Mouse (Mus musculus) activated CD4-positive, CD25-positive, alpha-beta regulatory T cell, adult 4 months (primary cell): ENCODE data around the gene Slc44a5. TPM values are rescaled to one million over a fixed set of nuclear protein-coding genes. Genes with fewer than 3 reads are reported as not detected.
"Not testable (repeated sequence)": the region's sequence is repeated elsewhere in the genome, so short reads cannot be mapped to it uniquely, and the experiment has no call there.

Experiments
- ATAC-seq: one replicate; pipeline ENCODE4 v1.8.0; 2017
- polyA plus RNA-seq, 2 experiments: library from polyadenylated mRNA; unstranded; fragments of 100-300 nt; shearing (Covaris generic); gene quantifications; one replicate each; pipeline ENCODE4 v1.2.1; 2017

The Slc44a5 gene
- polyA plus RNA-seq, 2 experiments from 2014 or later, result not detected

DNA sequence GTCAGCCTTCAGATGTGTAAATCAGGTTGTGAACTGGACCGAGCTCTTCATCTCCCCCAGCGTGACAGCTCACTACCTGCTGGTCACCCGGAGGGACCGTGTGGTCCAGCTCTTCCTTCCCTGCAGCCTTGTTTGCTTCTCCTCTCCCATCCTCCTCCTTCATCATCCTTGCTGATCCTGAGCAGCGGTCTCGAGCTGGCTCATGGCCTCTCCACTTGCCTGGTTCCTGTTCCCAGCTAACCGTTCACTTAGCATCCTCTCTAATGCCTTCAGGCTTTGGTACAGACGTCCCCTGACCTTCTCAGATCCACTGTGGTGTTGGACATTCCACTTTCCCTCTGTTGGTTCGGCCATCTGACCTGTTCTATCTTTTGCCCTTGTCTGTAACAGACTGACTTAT lies 128.4 kb downstream of the Slc44a5 start:
- ATAC-seq, result no peak

DNA sequence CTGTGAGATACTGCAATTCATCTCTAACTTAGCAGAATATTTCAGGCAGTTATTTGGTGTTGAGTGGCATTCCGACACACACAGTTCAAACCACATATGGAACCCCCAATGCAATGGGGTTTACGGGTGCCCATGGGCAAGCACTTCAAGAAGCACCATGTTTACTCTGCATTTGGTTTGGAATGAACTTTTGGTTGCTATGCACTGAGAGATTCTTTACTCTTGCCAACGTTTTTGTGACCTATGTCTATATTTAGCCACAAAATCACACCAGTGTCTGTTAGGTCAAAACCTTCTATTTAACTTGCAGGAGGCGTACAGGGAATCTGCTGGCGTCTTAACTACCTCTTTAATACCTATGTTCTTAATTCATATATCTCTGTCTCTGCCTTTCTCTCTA lies 137.3 kb downstream of the Slc44a5 start:
- ATAC-seq, result no peak

DNA sequence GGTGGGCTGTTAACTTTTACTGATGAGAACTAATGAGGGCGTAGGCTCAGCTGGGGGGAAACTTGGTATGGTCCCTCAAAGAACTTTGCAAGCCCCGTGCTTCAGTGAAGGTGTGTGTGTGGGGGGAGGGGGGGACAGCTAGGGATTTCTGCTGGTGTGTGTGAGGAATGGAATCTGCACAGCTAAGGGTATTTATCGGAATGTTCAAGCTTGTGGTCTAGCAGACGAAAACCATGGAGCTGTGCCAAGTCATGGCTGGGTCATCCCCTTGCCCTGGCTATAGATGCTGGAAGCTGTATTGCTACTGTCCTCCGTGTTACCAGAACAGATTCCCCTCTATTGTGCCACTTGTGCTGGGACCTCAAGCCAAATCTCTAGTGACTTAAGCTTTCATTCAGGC lies 138.0 kb downstream of the Slc44a5 start:
- no peak for ATAC-seq

DNA sequence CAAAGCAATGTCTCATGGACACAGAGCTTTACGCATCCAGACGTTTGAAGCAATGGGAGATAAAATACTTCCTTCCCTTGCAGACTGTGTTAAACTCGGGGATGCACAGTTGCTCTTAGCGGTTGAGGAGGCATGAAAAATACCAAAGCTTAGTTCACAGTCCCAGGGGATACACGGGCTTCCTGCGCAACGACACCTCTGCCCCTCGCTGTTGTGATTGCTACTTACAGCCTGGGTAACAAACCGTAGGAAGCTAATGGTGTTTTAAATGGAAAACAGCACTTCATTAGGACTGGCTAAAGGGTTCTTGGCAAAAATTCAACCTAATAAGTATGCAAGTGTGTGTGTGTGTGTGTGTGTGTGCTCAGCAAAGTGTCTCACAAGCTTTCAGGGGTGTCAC lies 141.8 kb downstream of the Slc44a5 start:
- ATAC-seq, result no peak

DNA sequence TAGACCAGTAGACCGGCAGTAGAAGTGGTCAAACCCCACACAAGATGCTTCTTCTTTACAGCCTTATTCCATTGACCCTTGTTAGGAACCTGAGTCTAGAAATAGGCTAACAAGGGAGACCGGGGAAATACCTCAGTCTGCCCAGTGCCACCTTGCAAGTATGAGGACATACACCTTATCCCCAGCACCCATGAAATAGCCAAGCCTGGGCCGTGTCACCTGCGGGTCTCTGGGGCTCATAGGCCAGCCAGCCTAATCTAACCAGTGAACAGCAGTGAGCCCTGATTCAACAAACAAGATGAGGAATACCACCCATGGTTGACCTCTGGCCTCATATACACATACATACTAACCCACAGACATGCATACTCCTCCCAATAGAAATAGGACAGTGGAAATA lies 142.2 kb downstream of the Slc44a5 start:
- ATAC-seq, result no peak

DNA sequence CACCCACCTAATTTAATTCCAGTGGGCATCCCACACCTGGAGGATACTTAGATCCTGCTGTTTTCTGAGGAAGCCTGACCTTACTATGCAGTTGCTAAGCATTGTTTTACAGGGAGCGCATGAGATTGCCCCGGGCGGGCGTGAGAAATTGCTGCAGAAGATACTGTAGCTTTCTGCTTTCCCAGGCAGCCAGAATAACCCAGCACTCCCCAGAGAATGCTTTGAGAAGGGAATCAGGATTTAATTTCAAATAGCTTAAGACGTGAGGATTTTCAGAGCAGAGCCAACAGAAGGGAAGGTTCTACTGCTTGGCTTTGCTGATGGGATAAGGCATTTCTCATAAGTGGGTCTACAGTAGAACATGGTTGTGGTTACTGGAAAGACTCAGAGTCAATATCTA lies 142.8 kb downstream of the Slc44a5 start:
- no peak for ATAC-seq

DNA sequence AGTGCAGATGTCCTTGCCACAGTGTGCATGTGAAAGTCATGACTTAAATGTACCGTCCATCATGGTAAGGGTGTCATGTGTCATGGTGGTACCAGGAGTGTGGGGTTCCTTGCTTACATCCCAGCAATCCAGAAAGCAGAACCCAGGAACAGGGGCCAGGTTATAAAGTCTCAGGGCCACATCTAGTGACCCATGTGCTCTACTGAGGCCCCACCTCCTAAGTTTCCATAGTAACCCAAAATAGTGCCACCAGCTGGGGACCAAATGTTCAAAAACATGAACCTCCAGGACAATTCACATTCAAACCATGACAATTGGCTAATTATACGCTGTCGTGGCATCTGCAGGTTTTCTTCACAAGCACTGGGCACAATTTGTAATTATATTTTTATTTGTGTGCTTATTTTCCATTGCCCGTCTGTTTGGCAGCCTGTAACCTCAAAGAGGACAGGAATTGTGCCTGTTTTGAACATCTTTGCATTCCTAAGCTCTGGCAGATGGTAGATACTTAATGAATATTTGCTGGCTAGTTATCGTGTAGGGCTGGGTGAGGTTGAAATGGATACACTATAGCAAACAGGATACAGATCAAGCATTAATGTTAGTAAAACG lies 145.9 kb downstream of the Slc44a5 start:
- ATAC-seq, result no peak

DNA sequence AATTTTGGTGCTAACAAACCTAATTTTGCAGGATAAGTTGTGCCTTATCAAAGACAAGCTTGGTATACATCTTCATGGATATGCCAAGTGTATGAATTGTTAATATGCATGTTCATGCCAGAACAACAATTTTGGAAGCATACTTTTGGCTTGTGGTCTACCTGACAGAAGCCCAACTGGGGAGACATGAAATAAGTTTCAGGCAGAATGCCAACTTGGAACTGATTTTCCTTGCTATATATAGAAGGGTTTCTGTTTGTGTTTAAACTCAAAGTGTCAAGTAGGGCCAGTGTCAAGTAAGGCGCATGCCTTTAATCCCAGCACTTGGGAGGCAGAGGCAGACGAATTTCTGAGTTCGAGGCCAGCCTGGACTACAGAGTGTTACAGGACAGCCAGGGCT lies 149.3 kb downstream of the Slc44a5 start:
- ATAC-seq, result no peak

DNA sequence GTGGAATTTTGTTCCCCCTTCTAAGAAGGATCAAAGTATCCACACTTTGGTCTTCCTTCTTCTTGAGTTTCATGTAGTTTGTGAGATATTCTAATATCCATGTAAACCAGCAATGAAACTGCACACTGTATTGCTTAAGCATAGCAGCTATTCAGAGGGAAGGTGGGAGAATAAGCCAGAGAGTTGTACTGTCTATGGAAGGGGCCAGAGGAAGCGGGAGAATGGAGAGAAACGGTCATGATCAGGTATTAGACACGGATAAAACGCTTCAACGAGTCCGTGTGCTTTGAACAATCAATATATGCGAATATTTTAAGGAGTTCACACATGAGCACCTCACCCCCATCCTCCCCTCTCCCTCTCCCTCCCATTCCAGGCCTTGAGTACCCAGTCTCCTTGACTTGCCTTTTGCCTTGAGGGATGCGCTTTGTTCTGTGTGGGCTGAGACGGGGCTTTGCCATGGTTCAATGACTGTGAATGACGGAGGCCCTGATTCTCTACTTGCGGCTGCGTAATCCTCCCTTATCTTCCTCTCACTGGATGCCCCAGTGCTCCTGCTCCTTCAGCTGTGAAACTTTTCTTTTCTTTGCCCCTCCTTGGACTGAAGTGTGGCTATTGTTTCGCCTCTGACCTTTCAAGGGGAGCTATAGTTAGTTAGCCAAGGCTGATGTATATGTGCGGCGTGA lies 151.8 kb downstream of the Slc44a5 start:
- ATAC-seq, result no peak

DNA sequence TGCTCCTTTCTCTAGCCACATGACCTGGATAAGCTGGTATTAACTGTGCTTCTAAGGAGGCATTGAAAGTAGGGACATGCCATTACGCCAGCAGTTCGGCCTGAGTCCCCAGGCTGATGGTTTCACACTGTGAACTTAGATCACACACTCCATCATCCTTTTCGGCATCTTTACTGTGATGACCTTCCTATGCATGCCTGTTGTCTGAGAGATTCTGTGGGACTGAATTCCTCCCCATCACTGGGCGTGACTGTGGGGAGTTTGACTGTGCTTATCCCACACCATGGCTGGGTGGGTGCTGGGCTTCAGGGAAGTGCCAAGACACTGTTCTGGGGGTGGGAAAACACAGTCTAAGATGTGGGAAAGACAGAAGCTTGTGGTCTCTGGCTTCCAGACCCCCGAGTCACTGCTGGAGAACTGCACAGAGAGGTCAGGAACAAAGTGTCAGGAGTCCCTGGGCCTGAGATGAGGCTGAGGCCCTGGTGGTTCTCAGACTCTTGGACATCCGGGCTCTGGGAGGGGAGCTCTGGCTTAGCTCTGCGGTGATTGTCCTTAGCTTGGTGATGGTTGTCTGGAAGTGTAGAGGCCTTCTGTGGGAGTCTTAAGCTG lies 152.6 kb downstream of the Slc44a5 start:
- no peak for ATAC-seq

DNA sequence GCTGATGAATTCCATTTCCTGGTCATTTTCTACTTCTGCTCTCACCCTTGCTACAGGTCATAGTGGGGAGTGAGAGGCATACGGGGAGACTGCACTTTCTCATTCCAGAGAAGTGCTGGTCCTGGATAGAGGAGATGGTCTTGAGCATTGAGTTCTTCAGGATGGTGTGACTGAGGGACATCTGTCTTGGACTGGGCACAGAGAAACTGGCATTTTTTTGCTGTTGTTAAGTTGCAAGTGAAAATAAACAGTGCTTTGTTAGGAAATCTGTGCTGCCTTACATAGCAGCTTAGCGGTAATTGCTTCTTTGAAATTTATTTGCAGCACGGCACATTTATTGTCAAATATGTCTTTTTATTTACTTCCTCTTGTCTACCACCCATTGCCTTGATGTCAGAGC lies 154.0 kb downstream of the Slc44a5 start:
- ATAC-seq, result no peak

DNA sequence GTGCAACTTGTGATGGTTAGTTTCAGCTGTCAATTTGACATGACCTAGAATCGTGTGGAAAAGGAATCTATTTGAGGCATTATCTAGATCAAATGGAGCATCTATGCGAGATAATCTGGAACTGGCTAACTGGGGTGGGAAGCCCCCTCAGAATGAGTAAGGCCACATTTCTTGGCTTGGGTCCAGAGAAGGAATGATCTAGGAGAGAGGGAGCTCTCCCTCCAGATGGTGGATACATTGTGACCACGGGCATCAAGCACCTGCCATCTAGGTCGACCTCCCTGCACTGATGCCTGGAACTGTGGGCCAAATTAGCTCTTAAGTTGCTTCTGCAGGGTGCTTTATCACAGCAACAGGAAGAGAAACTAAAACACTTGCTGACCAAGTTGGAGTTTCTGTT lies 155.8 kb downstream of the Slc44a5 start:
- ATAC-seq, result no peak

DNA sequence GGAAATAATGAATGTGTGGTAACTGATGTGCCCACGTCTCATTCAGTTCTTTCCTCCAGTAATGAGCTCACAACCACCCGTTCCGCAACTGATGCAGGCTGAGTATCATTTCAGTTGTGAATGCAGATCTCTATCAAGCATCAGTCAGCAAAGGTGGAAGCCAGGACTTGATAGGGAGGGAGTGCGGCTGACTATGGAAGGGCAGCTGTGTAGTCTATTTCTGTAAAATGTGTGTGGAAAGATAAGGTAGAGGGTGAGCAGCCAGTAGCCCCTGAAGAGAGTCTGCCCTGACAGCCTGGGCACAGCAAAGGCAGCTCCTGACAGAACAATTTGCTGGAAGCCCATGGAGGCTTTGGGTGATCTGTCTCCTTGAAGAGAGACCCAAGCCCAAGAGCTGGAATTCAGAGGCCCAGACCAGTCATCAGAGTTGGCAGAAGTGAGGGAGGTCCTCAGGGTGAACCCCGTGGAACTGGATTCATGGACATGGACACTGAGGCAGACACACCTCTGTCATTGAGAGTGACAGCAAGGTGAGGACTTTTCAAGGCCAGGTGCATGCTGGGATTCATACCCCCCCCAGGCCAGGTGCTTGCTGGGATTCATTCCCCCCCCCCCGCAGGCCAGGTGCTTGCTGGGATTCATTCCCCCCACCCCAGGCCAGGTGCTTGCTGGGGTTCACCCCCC lies 157.3 kb downstream of the Slc44a5 start:
- ATAC-seq, result no peak

DNA sequence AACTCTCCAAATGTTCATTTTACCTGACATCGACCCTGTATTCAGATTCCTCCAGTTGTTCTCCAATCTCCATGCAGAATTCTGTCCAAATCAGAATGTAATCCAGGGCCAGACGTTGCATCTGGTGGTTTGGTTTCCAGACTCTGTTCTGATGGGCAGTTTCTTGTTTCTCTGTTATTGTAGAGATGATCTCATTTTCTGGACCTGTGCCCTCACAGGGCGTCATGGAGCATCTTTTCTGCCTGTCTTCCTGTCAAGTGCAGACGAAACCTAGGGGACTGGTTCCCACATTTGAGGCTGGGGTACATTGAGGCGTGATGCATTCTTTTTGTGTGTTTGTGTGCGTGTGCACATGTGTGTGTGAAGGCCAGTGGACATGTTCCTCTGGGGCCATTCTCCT lies 160.8 kb downstream of the Slc44a5 start:
- no peak for ATAC-seq

DNA sequence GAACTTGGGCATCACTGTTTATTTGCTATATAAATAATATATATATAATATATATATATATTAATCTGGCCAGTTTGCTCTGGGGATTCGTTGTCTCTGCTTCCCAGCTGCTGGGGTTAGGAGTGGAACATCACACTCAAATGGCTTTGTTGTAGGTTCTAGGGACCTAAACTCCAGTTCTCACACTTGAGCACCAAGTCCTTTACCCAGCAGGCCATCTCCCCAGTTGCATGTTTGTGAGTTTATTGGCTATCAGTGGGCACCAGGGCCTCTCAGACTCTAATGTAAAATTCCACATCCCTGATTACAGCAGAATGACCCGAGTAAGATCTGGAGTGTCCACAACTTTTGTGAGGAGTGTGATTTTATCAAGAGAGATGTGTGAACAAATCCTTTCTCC lies 161.5 kb downstream of the Slc44a5 start:
- no peak for ATAC-seq

DNA sequence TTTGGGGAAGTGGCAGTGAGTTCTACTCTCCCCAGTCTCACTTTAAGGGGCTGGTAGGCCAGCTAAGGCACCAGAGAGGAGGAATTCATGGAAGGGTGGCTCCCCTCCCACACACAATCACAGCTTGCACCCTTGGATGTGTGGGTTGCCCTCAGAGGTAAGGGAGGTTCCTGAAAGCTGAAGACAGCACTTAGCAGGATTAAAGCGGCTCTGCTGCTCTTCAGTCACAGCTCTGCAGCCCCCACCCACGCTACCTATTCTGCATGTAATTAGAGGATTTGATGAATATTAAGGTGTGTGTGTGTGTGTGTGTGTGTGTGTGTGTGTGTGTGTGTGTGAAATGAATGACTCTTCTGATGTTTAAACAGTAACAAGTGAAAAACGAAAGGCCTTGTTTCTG lies 163.3 kb downstream of the Slc44a5 start:
- no peak for ATAC-seq

DNA sequence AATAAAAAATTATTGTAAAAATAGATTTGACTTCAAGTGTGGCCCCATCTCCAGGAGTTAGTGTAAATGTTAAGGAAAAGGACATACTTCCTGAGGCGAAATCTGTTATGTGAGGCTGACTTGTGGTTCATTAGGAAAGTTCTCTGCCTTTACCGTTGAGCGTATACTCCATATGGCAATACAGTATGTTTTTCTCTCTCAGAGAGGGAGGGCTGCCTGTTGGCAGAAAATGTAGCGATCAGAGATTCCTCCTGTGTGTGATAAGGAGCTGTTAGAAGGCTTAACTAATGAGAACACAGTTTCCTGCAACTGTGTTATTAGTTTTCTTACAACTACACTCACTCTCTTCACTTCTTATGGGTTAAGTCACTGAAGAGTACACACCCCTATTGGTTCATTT lies 168.1 kb downstream of the Slc44a5 start:
- no peak for ATAC-seq

DNA sequence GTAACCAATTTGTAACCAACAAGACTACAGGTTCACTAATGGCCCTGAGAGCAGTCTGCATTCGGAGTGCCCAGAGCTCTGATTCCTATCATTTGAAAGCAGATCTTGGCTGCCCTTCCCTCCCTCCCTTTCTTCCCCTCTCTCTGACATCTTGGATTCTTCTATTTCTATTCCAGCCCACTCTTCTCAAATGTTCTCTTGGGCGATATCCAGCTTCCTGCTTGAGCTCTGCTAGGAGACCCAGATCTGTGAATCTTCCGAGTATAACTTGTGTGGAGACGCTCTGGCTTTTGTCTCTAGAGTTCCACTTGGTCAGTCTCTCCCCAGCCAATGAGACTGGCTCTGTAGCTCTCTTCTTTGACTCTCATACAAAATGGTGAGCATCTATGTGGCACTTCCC lies 169.4 kb downstream of the Slc44a5 start:
- ATAC-seq, result no peak

DNA sequence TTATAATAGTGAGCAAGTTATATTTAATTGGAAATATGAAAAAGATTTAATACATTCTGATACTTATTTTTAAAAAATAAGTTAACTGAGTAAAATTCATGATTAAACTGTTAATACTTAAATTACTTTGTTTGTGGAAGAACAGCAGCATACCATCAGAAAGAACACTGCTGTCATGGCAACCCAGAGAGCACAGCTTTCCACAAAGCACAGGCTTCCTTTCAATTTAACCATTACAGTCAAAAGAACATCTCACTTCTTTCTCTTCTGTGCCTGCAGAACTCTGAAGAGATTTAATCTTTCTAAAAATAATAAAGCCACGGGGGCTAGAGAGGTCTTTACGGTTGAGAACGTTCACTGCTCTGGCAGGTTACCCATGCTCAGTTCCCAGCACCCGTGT lies 172.5 kb downstream of the Slc44a5 start:
- ATAC-seq, result no peak

DNA sequence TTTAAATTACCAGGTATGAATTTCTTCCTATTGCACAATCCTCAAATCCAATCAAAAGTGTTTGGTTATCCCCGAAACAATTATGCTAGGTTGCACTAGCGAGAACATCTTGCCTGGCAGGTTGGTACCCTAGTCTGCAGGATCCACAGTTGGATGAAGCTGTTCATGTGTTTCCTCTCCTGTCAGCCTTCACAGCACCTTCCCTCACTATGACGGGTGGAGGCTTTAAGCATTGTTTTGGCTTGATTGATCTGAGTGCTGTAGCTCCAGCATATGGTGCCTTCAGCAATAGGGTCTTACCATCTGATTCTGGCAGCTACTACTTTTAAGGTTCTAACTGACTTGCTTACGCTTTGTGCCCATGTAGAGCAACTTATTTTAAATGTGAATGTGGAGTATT lies 176.5 kb downstream of the Slc44a5 start:
- ATAC-seq, result no peak

DNA sequence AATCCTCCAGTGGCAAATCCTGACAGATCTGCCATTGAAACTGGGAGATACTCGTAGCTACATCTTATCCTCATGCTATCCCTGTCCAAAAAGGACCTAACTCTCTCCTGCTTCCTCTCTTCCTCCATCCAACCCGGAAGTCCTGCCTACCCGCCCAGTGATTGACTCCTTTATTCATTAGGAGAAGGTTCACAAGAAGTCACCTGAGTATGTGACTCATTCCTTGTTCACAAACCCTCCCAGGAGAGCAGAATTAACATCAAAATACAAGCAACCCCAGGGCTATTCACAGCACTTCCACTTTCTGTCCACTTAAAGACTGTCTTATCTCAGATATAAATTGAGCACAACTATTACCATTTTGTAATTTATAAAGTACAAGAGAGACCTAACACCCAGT lies 180.3 kb downstream of the Slc44a5 start:
- ATAC-seq, result not testable (repeated sequence)

DNA sequence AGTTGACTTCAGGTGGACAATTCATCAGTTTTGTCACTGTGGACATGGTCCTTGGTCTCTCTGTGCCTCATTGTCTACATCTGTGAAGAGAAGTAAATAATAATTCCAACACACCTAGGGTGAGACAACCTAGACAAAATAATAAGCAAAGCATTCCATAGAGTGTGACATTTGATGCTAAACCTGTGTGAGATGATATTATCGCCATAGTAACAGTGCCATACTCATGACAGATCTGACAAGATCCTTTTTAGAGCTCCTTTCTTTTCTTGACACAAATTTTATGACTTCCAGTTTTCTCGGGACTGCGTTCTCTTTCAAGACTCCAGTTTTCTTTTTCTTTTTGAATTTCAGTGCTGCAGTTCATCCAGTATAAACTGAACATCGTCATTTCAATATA lies 192.6 kb downstream of the Slc44a5 start:
- no peak for ATAC-seq

DNA sequence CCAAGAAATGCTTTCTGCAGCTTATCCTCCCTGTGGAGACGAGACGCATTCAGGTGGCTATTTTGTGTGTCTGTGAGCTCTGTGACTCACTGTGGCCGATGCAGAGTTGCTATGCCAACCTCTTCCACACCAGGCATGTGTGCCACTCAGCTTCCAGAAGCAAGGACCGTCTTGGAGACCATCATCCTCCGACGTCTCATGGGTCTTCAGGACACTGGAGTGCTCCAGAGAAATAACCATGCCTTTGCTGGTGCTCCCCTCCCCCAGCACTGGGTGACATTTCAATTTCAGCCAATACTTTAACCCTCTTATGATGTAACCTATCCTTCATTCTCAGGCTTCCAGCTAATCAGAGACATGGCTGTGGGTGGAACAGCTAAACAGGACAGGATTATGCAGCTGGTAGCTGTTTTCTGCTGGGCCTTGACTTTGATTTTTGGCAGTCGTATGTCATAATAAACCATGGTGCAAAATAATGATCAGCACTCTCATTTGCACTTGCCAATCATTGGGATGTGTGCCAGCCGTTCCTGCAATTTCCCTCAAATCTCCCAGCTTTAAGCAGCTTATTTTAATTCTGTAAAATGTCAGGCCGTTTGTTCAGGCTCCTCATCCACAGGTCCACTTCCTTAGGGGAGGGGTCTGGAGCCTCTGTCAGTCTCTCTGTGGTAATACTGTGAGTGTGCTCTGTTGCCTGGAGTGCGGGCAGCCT lies 198.8 kb downstream of the Slc44a5 start:
- no peak for ATAC-seq
